Mouse (Mus musculus) cerebellum, postnatal 4 days (tissue): ENCODE data around the gene Mocs1.

Source experiments
- DNase-seq, 2 experiments: peaks; one replicate each; pipeline ENCODE4 v3.0.0; 2022; ENCODE audit warnings: low spot score in 2 of 2, mixed read lengths in 1 of 2

Mocs1 gene

GRCm38 (mm10) chr17:49428239-49428688 is at the start of gene Mocs1:
Gene Mocs1, plus strand, starts transcription at chr17:49428362.
- peak; percentile 88 to 90 for DNase-seq

GRCm38 (mm10) chr17:49379645-49380044 is 48.5 kb upstream of the Mocs1 start:
- DNase-seq: no peak

GRCm38 (mm10) chr17:49384217-49384943 is 43.8 kb upstream of the Mocs1 start:
- peak in 1 of 2 experiments; percentile 36 for DNase-seq

- no peak for DNase-seq
These were observed 40.4 kb upstream of the Mocs1 start for GRCm38 (mm10) chr17:49387741-49388140.

GRCm38 (mm10) chr17:49392751-49393150 is 35.4 kb upstream of the Mocs1 start:
- no peak for DNase-seq

GRCm38 (mm10) chr17:49394836-49395235 is 33.3 kb upstream of the Mocs1 start:
- no peak for DNase-seq

GRCm38 (mm10) chr17:49399605-49400004 is 28.6 kb upstream of the Mocs1 start:
- no peak for DNase-seq

- DNase-seq: peak; percentile 65 to 90
These were observed 28.0 kb upstream of the Mocs1 start for GRCm38 (mm10) chr17:49400130-49400529.

- no peak for DNase-seq
These were observed 25.0 kb upstream of the Mocs1 start for GRCm38 (mm10) chr17:49403151-49403550.

- DNase-seq: no peak
These were observed 22.2 kb upstream of the Mocs1 start for GRCm38 (mm10) chr17:49405927-49406326.

GRCm38 (mm10) chr17:49412974-49413373 is 15.2 kb upstream of the Mocs1 start:
- no peak for DNase-seq

- no peak for DNase-seq
These were observed 14.6 kb upstream of the Mocs1 start for GRCm38 (mm10) chr17:49413554-49413953.

- no peak for DNase-seq
These were observed 11.9 kb upstream of the Mocs1 start for GRCm38 (mm10) chr17:49416228-49416627.

GRCm38 (mm10) chr17:49419813-49420212 is 8.3 kb upstream of the Mocs1 start:
- DNase-seq: no peak

- peak in 1 of 2 experiments; percentile 12 for DNase-seq
These were observed 5.7 kb upstream of the Mocs1 start for GRCm38 (mm10) chr17:49422286-49423066.

GRCm38 (mm10) chr17:49423067-49423325 is 5.2 kb upstream of the Mocs1 start:
- no peak for DNase-seq

- no peak for DNase-seq
These were observed 4.3 kb upstream of the Mocs1 start for GRCm38 (mm10) chr17:49423872-49424271.

- no peak for DNase-seq
These were observed 427 bp upstream of the Mocs1 start for GRCm38 (mm10) chr17:49427631-49428238.

GRCm38 (mm10) chr17:49428751-49429415 is 721 bp downstream of the Mocs1 start:
- no peak for DNase-seq

- DNase-seq: no peak
These were observed 1.4 kb downstream of the Mocs1 start for GRCm38 (mm10) chr17:49429471-49430129.

GRCm38 (mm10) chr17:49430136-49430535 is 2.0 kb downstream of the Mocs1 start:
- DNase-seq: no peak

- no peak for DNase-seq
These were observed 3.0 kb downstream of the Mocs1 start for GRCm38 (mm10) chr17:49431176-49431575.
